9 mouse cellular contexts compared by ENCODE assay signal in the genomic region with DNA sequence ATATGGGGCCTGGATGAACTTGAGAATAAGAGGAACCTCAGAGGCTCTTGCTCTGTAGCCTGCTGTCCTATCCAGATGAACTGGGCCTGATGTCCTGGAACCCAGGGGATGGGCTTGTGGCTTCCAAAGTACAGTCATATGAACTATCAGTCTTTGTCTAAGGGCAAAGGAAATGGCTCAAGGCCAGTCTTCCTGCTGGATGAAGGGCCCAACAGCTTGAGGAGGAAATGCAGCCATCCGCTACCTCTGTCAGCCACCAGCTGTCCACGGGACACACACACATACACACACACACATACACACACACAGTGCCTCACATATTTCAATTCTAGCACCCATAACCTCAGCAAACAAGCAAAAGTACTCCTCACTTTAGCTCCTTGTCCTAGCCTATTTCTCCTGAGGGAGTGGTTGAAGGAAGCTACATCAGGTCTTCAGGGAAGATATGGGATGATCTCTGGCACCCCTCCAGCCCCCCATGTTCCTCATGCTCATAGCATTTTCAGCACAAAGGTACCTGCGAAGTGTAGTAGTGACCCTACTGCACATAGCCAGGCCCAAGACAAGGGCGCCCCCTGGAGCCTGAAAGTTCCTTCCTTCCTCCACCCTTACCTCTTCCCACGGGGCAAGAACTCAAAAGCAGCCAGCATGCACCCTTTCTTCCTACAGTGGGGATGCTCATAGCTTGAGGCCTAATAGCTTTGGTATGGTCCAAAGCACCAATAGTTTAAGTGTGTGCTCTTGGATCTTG.
A peak's percentile ranks its signal among the peaks of the same experiment; 100 is the strongest.
DNase-seq lines count a peak whose midpoint lies in the region; ATAC-seq and TF ChIP-seq lines count a peak whose summit lies in the region.
"Had no signal": no experiment of that assay in that cellular context is flagged by ENCODE, and none has a peak within 500 bp of the region (broad histone marks: within the 10 kb centered on the region; RNA-seq: fewer than 3 reads in every experiment).

No protein-coding gene starts in this region.

- no peaks in the 10 kb centered on the region for H3K36me3 ChIP-seq in lung, embryonic 15.5 days
- no peaks in the 10 kb centered on the region for H3K36me3 ChIP-seq in forebrain, embryonic 11.5 days (ENCODE audit: control insufficient read depth, insufficient read depth, low read length)
- H3K36me3 ChIP-seq: neural tube, embryonic 12.5 days had no signal

- peaks cover 51% of the 10 kb centered on the region for H3K4me1 ChIP-seq in lung, embryonic 15.5 days
- H3K4me1 ChIP-seq in forebrain, embryonic 11.5 days (replicated peaks; ENCODE audit: control insufficient read depth, insufficient read depth, low read length), result peaks cover 6% of the 10 kb centered on the region; the same call in 1 of the 2 replicates

- 0 out of 2 replicates have a peak overlapping the region, but pooled peaks have one; percentile 7 for H3K27ac ChIP-seq in lung, embryonic 15.5 days
- H3K27ac ChIP-seq in forebrain, embryonic 11.5 days (ENCODE audit: low read depth, low read length), result no peak overlapping the region
- H3K27ac ChIP-seq: neural tube, embryonic 12.5 days had no signal

- TF ChIP-seq CTCF in brain, embryonic 14.5 days (IDR thresholded peaks at IDR 0.05; ENCODE audit: borderline replicate concordance, extremely low read depth, insufficient read depth, insufficient read length), result no peak

- no peak for ATAC-seq in lung, embryonic 15.5 days (ENCODE audit: borderline replicate concordance, extremely low read depth, low FRiP score, low TSS enrichment)
- no peak for ATAC-seq in activated CD4-positive, CD25-positive, alpha-beta regulatory T cell, adult 4 months
- no peak for ATAC-seq in forebrain, embryonic 11.5 days (replicated peaks; ENCODE audit: low FRiP score)

- DNase-seq in urinary bladder, postnatal 25 days (ENCODE audit: low spot score), result peak; percentile 33
- DNase-seq in urinary bladder, adult 2 months (ENCODE audit: low spot score), result no peak
- peak; percentile 41 for DNase-seq in brain, embryonic 14.5 days (ENCODE audit: low read depth)
- peak; percentile 43 for DNase-seq in induced T-regulatory cell, adult 2 months (ENCODE audit: low read depth)
- DNase-seq in thymus, postnatal 14 days, result peak; percentile 82
- DNase-seq in forebrain, embryonic 11.5 days (ENCODE audit: low spot score), result no peak

- WGBS in lung, embryonic 15.5 days, result 48% methylated on average over 5 of the region's 5 CpGs
- 68% methylated on average over 5 of the region's 5 CpGs for WGBS in forebrain, embryonic 11.5 days

- H3K9me3 ChIP-seq in lung, embryonic 15.5 days, result no peaks in the 10 kb centered on the region
- H3K9me3 ChIP-seq in forebrain, embryonic 11.5 days (ENCODE audit: control insufficient read depth, low read length), result no peaks in the 10 kb centered on the region
- H3K9me3 ChIP-seq: neural tube, embryonic 12.5 days had no signal

- no peak overlapping the region for H3K9ac ChIP-seq in lung, embryonic 15.5 days
- no peak overlapping the region for H3K9ac ChIP-seq in forebrain, embryonic 11.5 days (ENCODE audit: low read length)
- H3K9ac ChIP-seq: neural tube, embryonic 12.5 days had no signal

- no peak overlapping the region for H3K4me2 ChIP-seq in lung, embryonic 15.5 days
- H3K4me2 ChIP-seq in forebrain, embryonic 11.5 days (ENCODE audit: low read depth, low read length, severe bottlenecking), result no peak overlapping the region
- H3K4me2 ChIP-seq: neural tube, embryonic 12.5 days had no signal

- TF ChIP-seq POLR2A in brain, embryonic 14.5 days (IDR thresholded peaks at IDR 0.05; ENCODE audit: borderline replicate concordance, extremely low read depth, insufficient read depth, insufficient read length, poor library complexity, severe bottlenecking), result no peak

- no peaks in the 10 kb centered on the region for H3K27me3 ChIP-seq in lung, embryonic 15.5 days
- H3K27me3 ChIP-seq in forebrain, embryonic 11.5 days (ENCODE audit: control insufficient read depth, insufficient read depth, low read length), result no peaks in the 10 kb centered on the region
- H3K27me3 ChIP-seq: neural tube, embryonic 12.5 days had no signal

- no peak overlapping the region for H3K4me3 ChIP-seq in lung, embryonic 15.5 days
- no peak overlapping the region for H3K4me3 ChIP-seq in forebrain, embryonic 11.5 days (ENCODE audit: low read depth, low read length)
- H3K4me3 ChIP-seq: neural tube, embryonic 12.5 days had no signal

Comparison
In these comparisons a context has a peak if more than half of its experiments do, and no peak if none do; other contexts are left out.
1. DNase-seq: peak in urinary bladder, postnatal 25 days (single experiment), brain, embryonic 14.5 days (single experiment), induced T-regulatory cell, adult 2 months (single experiment) and thymus, postnatal 14 days (single experiment); none in urinary bladder, adult 2 months (single experiment) and forebrain, embryonic 11.5 days (single experiment).